Mouse (Mus musculus) neural tube, embryonic 12.5 days (tissue): Measurements from ENCODE around the gene AI593442. TPM values are rescaled to one million over a fixed set of nuclear protein-coding genes. Genes with fewer than 3 reads are reported as not detected.

Experiments
- ATAC-seq: fragments of 200-750 bp; cut with Nextera tagmentation; 2 replicates; pipeline ENCODE4 v1.8.0; 2017; ENCODE audit warnings: low read depth, mild to moderate bottlenecking, moderate TSS enrichment, moderate library complexity; ENCODE audit not compliant: low FRiP score
- H3K27ac ChIP-seq: fragments of 300-500 bp; sonication (generic); 2 replicates; pipeline ENCODE4 v1.5.1; 2016
- H3K27me3 ChIP-seq: fragments of 300-500 bp; sonication (generic); replicated peaks from 2 replicates; pipeline ENCODE4 v1.6.1; 2016; ENCODE audit warnings: mild to moderate bottlenecking
- H3K36me3 ChIP-seq: fragments of 300-500 bp; sonication (generic); 2 replicates; pipeline ENCODE4 v1.6.1; 2016; ENCODE audit warnings: mild to moderate bottlenecking
- H3K4me1 ChIP-seq: fragments of 300-500 bp; sonication (generic); 2 replicates; pipeline ENCODE4 v1.6.1; 2016
- H3K4me2 ChIP-seq: fragments of 300-500 bp; sonication (generic); replicated peaks from 2 replicates; pipeline ENCODE4 v1.6.1; 2016; ENCODE audit warnings: mild to moderate bottlenecking
- H3K4me3 ChIP-seq: fragments of 300-500 bp; sonication (generic); 2 replicates; pipeline ENCODE4 v1.5.1; 2016
- H3K9ac ChIP-seq: fragments of 300-500 bp; sonication (generic); 2 replicates; pipeline ENCODE4 v1.6.1; 2016; ENCODE audit warnings: mild to moderate bottlenecking
- H3K9me3 ChIP-seq: fragments of 300-500 bp; sonication (generic); 2 replicates; pipeline ENCODE4 v1.6.1; 2016; ENCODE audit warnings: mild to moderate bottlenecking
- WGBS: fragments of 180-500 bp; shearing (Covaris S2); methylation state at CpG from one replicate; pipeline ENCODE4 v1.1.7; 2016; 5-methylcytosine and 5-hydroxymethylcytosine counted together
- polyA plus RNA-seq: library from polyadenylated mRNA; unstranded; fragments of >200 nt; fragmentation: Nextera tagmentation; extraction: Ambion mirVana; gene quantifications from 2 replicates; pipeline ENCODE4 v1.2.1, GENCODE M21; 2016

Gene AI593442
- 6.5 and 9.7 TPM in 2 replicates for polyA plus RNA-seq

DNA sequence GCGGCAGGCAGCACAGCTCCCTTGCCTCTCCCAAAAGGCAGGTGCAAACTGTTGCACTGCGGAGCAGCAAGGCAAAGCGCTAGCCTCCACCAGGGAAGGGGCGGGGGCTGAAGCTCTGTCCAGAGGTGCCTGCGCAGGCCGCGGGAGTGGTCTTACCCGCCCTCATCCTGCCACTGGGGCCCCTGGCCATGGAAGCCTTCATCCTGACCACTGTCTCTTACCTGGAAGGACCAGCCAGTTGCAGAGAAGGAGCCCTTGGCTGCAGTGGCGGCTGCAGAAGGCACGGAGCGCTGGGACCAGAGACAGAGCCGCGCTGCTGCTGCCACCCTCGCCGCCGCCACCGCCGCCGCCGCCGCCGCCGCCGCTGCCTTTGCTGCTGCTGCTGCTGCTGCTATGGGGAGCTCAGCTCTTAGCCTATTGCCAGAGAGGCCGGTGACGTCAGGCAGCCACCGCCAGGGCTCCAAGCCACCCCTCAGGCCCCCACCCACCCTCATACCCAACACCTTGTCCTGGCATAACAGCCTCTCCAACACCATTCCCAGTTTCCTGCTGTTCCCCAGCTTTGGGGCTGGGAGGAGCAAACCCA, at the start of gene AI593442:
AI593442 (minus strand) TSS at position 419 of the 586 bp plus-strand sequence.
- Histone ChIP-seq H3K27ac (no peak within 1 kb of the TSS), H3K36me3 (no peaks in the 10 kb centered on the region), H3K4me1 (peaks cover 23% of the 10 kb centered on the region), H3K4me2 (peak within 1 kb of the TSS; percentile 83), H3K9me3 (no peaks in the 10 kb centered on the region), H3K4me3 (peak within 1 kb of the TSS; percentile 50), H3K9ac (peak within 1 kb of the TSS; percentile 64), H3K27me3 (peaks cover 37% of the 10 kb centered on the region)
- 0% methylated on average over 23 of the region's 27 CpGs for WGBS
- ATAC-seq = peak; percentile 89

GRCm38 (mm10) chr9:52728806-52729205, 49.2 kb upstream of the AI593442 start:
- no peak for ATAC-seq
- Histone ChIP-seq H3K4me2 (no peak overlapping the region), H3K27me3 (no peaks in the 10 kb centered on the region), H3K4me1 (no peaks in the 10 kb centered on the region), H3K9ac (no peak overlapping the region), H3K36me3 (no peaks in the 10 kb centered on the region), H3K9me3 (no peaks in the 10 kb centered on the region), H3K27ac (no peak overlapping the region), H3K4me3 (no peak overlapping the region)
- 88% methylated on average over 5 of the region's 5 CpGs for WGBS

DNA sequence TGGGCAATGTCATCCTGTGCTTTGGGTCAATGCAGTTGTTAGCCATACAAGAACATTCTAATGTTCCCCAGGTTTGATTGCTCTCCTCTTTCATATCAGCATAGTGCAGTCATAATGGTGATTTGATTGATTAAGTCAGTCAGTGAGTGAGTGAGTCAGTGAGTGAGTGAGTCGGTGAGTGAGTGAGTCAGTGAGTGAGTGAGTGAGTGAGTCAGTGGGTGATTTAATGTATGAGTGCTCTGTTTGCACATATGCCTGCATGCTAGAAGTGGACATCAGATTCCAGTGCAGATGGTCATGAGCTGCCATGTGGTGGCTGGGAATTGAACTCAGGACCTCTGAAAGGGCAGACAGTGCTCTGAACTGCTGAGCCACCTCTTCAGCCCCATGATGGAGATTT, 43.0 kb upstream of the AI593442 start:
- H3K27ac ChIP-seq = no peak overlapping the region
- no peaks in the 10 kb centered on the region for H3K4me1 ChIP-seq
- no peaks in the 10 kb centered on the region for H3K36me3 ChIP-seq
- no peaks in the 10 kb centered on the region for H3K27me3 ChIP-seq
- H3K4me3 ChIP-seq = no peak overlapping the region
- H3K9ac ChIP-seq = no peak overlapping the region
- 97% methylated on average over 1 of the region's 1 CpGs for WGBS
- no peak overlapping the region for H3K4me2 ChIP-seq
- no peak for ATAC-seq
- H3K9me3 ChIP-seq = no peaks in the 10 kb centered on the region

DNA sequence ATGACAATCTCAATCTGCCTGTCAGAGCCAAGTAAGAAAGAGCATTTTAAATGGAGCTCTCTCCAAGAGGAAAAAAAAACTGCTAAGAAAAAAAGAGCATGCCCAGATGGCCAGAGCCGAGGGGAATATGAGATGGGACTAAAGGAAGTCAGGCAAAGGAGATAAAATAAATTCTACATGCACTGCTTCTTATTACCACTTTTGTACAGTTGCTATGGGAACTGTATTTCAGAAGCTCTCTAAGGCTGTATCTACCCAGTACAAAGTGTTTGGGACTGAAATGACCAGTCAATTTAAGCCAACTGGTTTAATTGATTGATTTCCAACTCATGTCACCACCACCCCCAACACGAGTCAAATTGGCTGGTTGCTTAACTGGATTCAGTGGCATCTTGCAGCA, 40.0 kb upstream of the AI593442 start:
- Histone ChIP-seq H3K4me3 (no peak overlapping the region), H3K4me2 (no peak overlapping the region), H3K9me3 (no peaks in the 10 kb centered on the region), H3K27ac (no peak overlapping the region), H3K27me3 (no peaks in the 10 kb centered on the region), H3K4me1 (no peaks in the 10 kb centered on the region), H3K9ac (no peak overlapping the region), H3K36me3 (no peaks in the 10 kb centered on the region)
- WGBS = 61% methylated on average over 2 of the region's 2 CpGs
- ATAC-seq = no peak

GRCm38 (mm10) chr9:52680036-52680435, 456 bp upstream of the AI593442 start:
- Histone ChIP-seq H3K9me3 (no peaks in the 10 kb centered on the region), H3K9ac (no peak overlapping the region), H3K27me3 (peaks cover 37% of the 10 kb centered on the region), H3K4me1 (peaks cover 23% of the 10 kb centered on the region), H3K36me3 (no peaks in the 10 kb centered on the region), H3K4me2 (peak overlapping the region; percentile 83), H3K27ac (no peak overlapping the region), H3K4me3 (no peak overlapping the region; the same call in 1 of the 2 replicates)
- ATAC-seq = no peak
- 54% methylated on average over 5 of the region's 5 CpGs for WGBS

DNA sequence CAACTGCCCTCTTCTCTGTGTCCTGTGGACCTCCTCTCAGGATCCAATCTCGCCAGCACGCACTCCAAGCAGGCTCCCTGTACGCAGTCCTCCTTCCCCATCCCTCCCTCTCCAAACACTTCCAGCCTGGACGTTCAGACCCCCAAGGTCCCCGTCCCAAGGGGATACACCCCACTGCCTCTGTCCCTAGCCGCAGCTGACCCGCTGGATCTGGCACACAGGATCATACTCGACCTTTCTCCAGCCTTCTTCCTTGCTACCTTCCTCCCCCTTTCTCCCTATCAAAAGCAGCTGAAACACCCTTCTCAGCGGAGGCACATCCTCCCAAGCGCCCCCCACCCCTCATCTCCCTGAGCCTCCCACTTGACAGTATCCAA, 753 bp downstream of the AI593442 start:
- peak overlapping the region; percentile 64 for H3K9ac ChIP-seq
- peak; percentile 29; the same call in 1 of the 2 replicates for ATAC-seq

DNA sequence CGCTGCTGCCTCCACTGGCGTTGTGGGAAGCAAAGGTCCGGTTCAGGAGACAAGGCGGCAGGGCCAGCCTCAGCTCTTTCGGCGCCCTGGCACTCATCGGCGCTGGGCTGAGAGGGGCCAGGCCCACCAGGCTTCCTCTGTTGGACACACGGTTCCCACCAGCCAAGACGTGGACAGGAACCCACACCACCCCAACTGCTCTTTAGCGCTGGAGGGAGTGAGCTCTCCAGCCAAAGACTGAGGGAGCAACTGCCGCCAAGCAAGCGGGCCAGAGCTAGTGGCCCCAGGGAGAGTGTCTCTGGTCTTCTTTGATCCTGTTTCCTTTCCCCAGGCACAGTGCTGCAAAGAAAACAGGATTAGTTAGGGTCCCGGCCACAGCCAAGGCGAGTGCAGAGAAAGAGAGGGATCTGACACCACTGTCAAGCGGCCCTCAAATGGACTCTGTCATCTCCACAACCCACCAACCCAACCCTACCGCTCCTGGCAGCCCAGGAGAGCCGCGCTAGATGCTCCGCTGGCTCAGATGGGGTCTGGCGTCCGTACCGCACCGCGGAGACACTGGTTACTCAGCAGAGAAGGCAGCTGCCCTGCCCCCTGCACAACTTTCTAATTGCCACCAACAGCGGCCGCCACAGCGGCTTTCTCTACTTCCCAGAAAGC, 1.3 kb downstream of the AI593442 start:
- 2% methylated on average over 28 of the region's 28 CpGs for WGBS
- H3K4me2 ChIP-seq = peak overlapping the region; percentile 83
- peaks cover 23% of the 10 kb centered on the region for H3K4me1 ChIP-seq
- no peaks in the 10 kb centered on the region for H3K36me3 ChIP-seq
- ATAC-seq = peak; percentile 34; the same call in 1 of the 2 replicates
- H3K4me3 ChIP-seq = peak overlapping the region; percentile 50
- H3K9me3 ChIP-seq = no peaks in the 10 kb centered on the region
- peaks cover 37% of the 10 kb centered on the region for H3K27me3 ChIP-seq
- H3K9ac ChIP-seq = peak overlapping the region; percentile 64
- no peak overlapping the region for H3K27ac ChIP-seq

More for the DNA sequence above, 753 bp downstream of the AI593442 start:
- Histone ChIP-seq H3K27ac (no peak overlapping the region), H3K4me2 (peak overlapping the region; percentile 83), H3K36me3 (no peaks in the 10 kb centered on the region), H3K4me3 (peak overlapping the region; percentile 50), H3K27me3 (peaks cover 37% of the 10 kb centered on the region), H3K4me1 (peaks cover 23% of the 10 kb centered on the region), H3K9me3 (no peaks in the 10 kb centered on the region)
- 1% methylated on average over 10 of the region's 10 CpGs for whole genome bisulfite sequencing

- no peaks in the 10 kb centered on the region for H3K9me3 ChIP-seq
- no peak overlapping the region for H3K9ac ChIP-seq
- no peak for ATAC-seq
- no peak overlapping the region for H3K27ac ChIP-seq
- H3K27me3 ChIP-seq = peaks cover 37% of the 10 kb centered on the region
- H3K36me3 ChIP-seq = no peaks in the 10 kb centered on the region
- H3K4me2 ChIP-seq = no peak overlapping the region; the same call in 1 of the 2 replicates
- H3K4me1 ChIP-seq = peaks cover 23% of the 10 kb centered on the region
- WGBS = 18% methylated on average over 4 of the region's 4 CpGs
- no peak overlapping the region for H3K4me3 ChIP-seq
Observed at GRCm38 (mm10) chr9:52676587-52676986, 3.0 kb downstream of the AI593442 start.

GRCm38 (mm10) chr9:52675937-52676336, 3.6 kb downstream of the AI593442 start:
- H3K27ac ChIP-seq = no peak overlapping the region
- H3K4me1 ChIP-seq = peaks cover 23% of the 10 kb centered on the region
- H3K9me3 ChIP-seq = no peaks in the 10 kb centered on the region
- WGBS = 62% methylated on average over 3 of the region's 3 CpGs
- ATAC-seq = no peak
- H3K27me3 ChIP-seq = peaks cover 37% of the 10 kb centered on the region
- H3K9ac ChIP-seq = no peak overlapping the region
- no peaks in the 10 kb centered on the region for H3K36me3 ChIP-seq
- no peak overlapping the region for H3K4me3 ChIP-seq
- no peak overlapping the region for H3K4me2 ChIP-seq

- Histone ChIP-seq H3K4me1 (no peaks in the 10 kb centered on the region), H3K4me2 (no peak overlapping the region), H3K4me3 (no peak overlapping the region), H3K27me3 (no peaks in the 10 kb centered on the region), H3K9me3 (no peaks in the 10 kb centered on the region), H3K27ac (no peak overlapping the region), H3K36me3 (no peaks in the 10 kb centered on the region), H3K9ac (no peak overlapping the region)
- WGBS = 85% methylated on average over 3 of the region's 3 CpGs
- no peak for ATAC-seq
Observed at GRCm38 (mm10) chr9:52661422-52661821, 18.2 kb downstream of the AI593442 start.

- Histone ChIP-seq H3K36me3 (no peaks in the 10 kb centered on the region), H3K9ac (no peak overlapping the region), H3K27me3 (no peaks in the 10 kb centered on the region), H3K4me1 (no peaks in the 10 kb centered on the region), H3K9me3 (no peaks in the 10 kb centered on the region), H3K4me2 (no peak overlapping the region), H3K4me3 (no peak overlapping the region), H3K27ac (no peak overlapping the region)
- no peak for ATAC-seq
- 86% methylated on average over 5 of the region's 5 CpGs for WGBS
Observed at GRCm38 (mm10) chr9:52650341-52650951, 29.1 kb downstream of the AI593442 start.

GRCm38 (mm10) chr9:52645312-52645711, 34.3 kb downstream of the AI593442 start:
- H3K9me3 ChIP-seq = no peaks in the 10 kb centered on the region
- 95% methylated on average over 2 of the region's 2 CpGs for WGBS
- ATAC-seq = no peak

More at GRCm38 (mm10) chr9:52645312-52645711, 34.3 kb downstream of the AI593442 start:
- no peaks in the 10 kb centered on the region for H3K36me3 ChIP-seq
- no peak overlapping the region for H3K4me2 ChIP-seq
- H3K9ac ChIP-seq = no peak overlapping the region
- no peak overlapping the region for H3K4me3 ChIP-seq
- no peak overlapping the region for H3K27ac ChIP-seq
- no peaks in the 10 kb centered on the region for H3K4me1 ChIP-seq
- no peaks in the 10 kb centered on the region for H3K27me3 ChIP-seq
